Mouse (Mus musculus) small intestine, adult 2 months (tissue): ENCODE measurements around the gene Poln. TPM values are rescaled to one million over a fixed set of nuclear protein-coding genes. Genes with fewer than 3 reads are reported as not detected.

ENCODE experiments used
- H3K27ac ChIP-seq: fragments of 200-500 bp; 2 replicates; pipeline ENCODE4 v1.5.1; 2012; ENCODE audit warnings: low read depth, low read length, control low read depth, inconsistent platforms; ENCODE audit not compliant: insufficient read depth
- H3K27me3 ChIP-seq: fragments of 200-500 bp; 2 replicates; pipeline ENCODE4 v1.6.1; 2012; ENCODE audit warnings: mild to moderate bottlenecking, moderate library complexity, low read length, inconsistent platforms; ENCODE audit not compliant: control insufficient read depth, insufficient read depth
- H3K36me3 ChIP-seq: fragments of 200-500 bp; 2 replicates; pipeline ENCODE4 v1.6.1; 2012; ENCODE audit warnings: mild to moderate bottlenecking, low read length, control low read depth, inconsistent platforms; ENCODE audit not compliant: control insufficient read depth, insufficient read depth
- H3K4me1 ChIP-seq: fragments of 200-500 bp; 2 replicates; pipeline ENCODE4 v1.6.1; 2012; ENCODE audit warnings: low read length, inconsistent platforms, mixed read lengths; ENCODE audit not compliant: control insufficient read depth, insufficient read depth, insufficient read length
- H3K4me3 ChIP-seq: fragments of 200-500 bp; 2 replicates; pipeline ENCODE4 v1.5.1; 2012; ENCODE audit warnings: low read depth, mild to moderate bottlenecking, control low read depth, inconsistent platforms, low read length, moderate library complexity
- CTCF ChIP-seq: fragments of 200-500 bp; IDR thresholded peaks from 2 replicates; pipeline ENCODE4 v1.5.1; 2012; ENCODE audit warnings: low read depth, mild to moderate bottlenecking, control low read depth, inconsistent platforms, low read length, moderate library complexity, mixed read lengths; ENCODE audit not compliant: insufficient replicate concordance, insufficient read length; ENCODE audit errors: extremely low read depth
- POLR2A ChIP-seq: fragments of 200-500 bp; IDR thresholded peaks from 2 replicates; pipeline ENCODE4 v1.6.1; 2012; ENCODE audit warnings: low read depth, mild to moderate bottlenecking, control low read depth, inconsistent platforms, low read length, moderate library complexity
- WGBS: fragments of 180-500 bp; shearing (Covaris S2); methylation state at CpG from one replicate; pipeline ENCODE4 v1.1.7; 2018; 5-methylcytosine and 5-hydroxymethylcytosine counted together
- polyA plus RNA-seq: library from polyadenylated mRNA; depleted of rRNA; stranded (reverse); fragments of >200 nt; gene quantifications from 2 replicates; pipeline ENCODE4 v1.2.3, GENCODE M21; 2012

The Poln gene
- polyA plus RNA-seq, 1 experiment, result not detected

DNA sequence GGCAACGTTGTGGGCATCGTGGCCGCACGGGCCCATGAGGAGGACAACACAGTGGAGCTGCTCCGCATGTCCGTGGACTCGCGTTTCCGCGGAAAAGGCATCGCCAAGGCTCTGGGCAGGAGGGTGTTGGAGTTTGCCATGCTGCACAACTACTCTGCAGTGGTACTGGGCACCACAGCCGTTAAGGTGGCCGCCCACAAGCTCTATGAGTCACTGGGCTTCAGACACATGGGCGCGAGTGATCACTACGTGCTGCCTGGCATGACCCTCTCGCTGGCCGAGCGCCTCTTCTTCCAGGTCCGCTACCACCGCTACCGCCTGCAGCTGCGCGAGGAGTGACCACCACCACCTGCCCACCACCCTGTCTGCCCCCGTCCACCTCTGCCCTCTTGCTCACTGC lies 168.4 kb downstream of the Poln start:
- Histone ChIP-seq H3K36me3 (no peaks in the 10 kb centered on the region), H3K27me3 (peaks cover 25% of the 10 kb centered on the region), H3K4me1 (peaks cover 4% of the 10 kb centered on the region), H3K27ac (no peak overlapping the region), H3K4me3 (no peak overlapping the region)
- 95% methylated on average over 25 of the region's 25 CpGs for WGBS
- no peak for TF ChIP-seq CTCF
- TF ChIP-seq POLR2A, result no peak

- Histone ChIP-seq H3K36me3 (no peaks in the 10 kb centered on the region), H3K27ac (no peak overlapping the region), H3K27me3 (peaks cover 38% of the 10 kb centered on the region), H3K4me3 (no peak overlapping the region), H3K4me1 (peaks cover 4% of the 10 kb centered on the region)
- WGBS, result 72% methylated on average over 6 of the region's 6 CpGs
- TF ChIP-seq POLR2A (no peak), CTCF (no peak)
Measured at GRCm38 (mm10) chr5:33999466-34000090, 169.7 kb downstream of the Poln start.

DNA sequence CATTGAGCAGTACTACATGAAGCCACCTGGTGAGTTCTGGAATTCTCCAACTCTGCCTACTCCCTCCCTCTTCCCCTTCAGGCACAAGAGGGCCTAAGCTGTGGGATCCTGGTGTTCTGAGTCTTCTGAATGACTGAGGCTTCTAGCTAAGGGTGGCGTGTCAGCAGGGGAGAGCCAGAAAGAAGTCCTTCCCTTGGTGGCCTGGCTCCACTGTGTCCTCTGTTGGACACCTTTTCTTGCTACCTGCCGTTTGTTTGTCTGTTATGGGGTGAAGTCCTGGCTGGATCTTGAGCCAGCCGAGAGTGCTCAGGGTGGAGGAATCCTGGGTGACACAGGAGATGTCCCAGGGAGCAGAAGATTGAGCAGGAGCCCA lies 170.8 kb downstream of the Poln start:
- Histone ChIP-seq H3K4me1 (peaks cover 4% of the 10 kb centered on the region), H3K4me3 (no peak overlapping the region), H3K36me3 (no peaks in the 10 kb centered on the region), H3K27ac (no peak overlapping the region), H3K27me3 (peaks cover 38% of the 10 kb centered on the region)
- WGBS, result 89% methylated on average over 3 of the region's 3 CpGs
- TF ChIP-seq POLR2A (no peak), CTCF (no peak)

DNA sequence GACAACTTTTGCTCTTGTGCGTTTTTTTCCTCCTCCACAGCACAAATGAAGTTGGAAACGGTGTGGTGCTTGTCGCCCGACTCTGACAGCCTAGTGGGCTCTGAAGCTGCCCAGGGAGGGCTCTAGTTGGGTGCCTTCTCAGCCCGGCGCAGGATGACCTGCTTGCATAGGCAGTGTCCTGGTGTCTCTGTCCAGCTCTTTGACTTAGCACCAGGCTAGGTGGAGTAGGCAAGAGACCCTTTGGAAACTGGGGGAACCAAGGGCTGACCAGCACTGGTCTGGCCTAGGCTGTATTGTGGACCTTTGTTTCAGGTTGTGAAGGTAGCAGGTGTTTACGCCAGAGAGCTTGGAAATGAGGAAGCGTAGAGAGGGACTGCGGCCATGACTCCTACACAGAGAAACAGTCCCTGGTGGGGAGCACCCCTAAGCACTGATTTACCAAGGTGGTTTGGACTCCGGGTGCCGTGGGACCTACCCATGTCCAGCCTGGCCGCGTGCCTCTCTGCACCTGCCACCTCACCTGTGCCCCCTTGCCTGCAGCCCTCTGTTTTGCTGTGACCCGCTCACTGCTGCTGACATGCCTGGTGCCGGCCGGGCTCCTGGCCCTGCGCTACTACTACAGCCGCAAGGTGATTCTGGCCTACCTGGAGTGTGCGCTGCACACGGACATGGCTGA lies 171.3 kb downstream of the Poln start:
- H3K4me1 ChIP-seq, result peaks cover 4% of the 10 kb centered on the region
- H3K27ac ChIP-seq, result no peak overlapping the region
- 74% methylated on average over 20 of the region's 20 CpGs for WGBS
- peaks cover 38% of the 10 kb centered on the region for H3K27me3 ChIP-seq
- H3K4me3 ChIP-seq, result no peak overlapping the region
- H3K36me3 ChIP-seq, result no peaks in the 10 kb centered on the region
- TF ChIP-seq POLR2A (no peak), CTCF (no peak)

GRCm38 (mm10) chr5:33997051-33997741 lies 172.1 kb downstream of the Poln start:
- TF ChIP-seq CTCF, result no peak
- no peak for TF ChIP-seq POLR2A
- H3K4me1 ChIP-seq, result peaks cover 4% of the 10 kb centered on the region
- H3K4me3 ChIP-seq, result peak overlapping the region; percentile 60
- 2% methylated on average over 80 of the region's 80 CpGs for WGBS
- H3K36me3 ChIP-seq, result no peaks in the 10 kb centered on the region
- H3K27ac ChIP-seq, result no peak overlapping the region
- H3K27me3 ChIP-seq, result peaks cover 38% of the 10 kb centered on the region

GRCm38 (mm10) chr5:33996694-33997045 lies 172.6 kb downstream of the Poln start:
- 1% methylated on average over 55 of the region's 55 CpGs for WGBS
- H3K36me3 ChIP-seq, result no peaks in the 10 kb centered on the region
- peaks cover 38% of the 10 kb centered on the region for H3K27me3 ChIP-seq
- TF ChIP-seq POLR2A (no peak), CTCF (no peak)
- H3K27ac ChIP-seq, result no peak overlapping the region
- H3K4me1 ChIP-seq, result peaks cover 4% of the 10 kb centered on the region
- peak overlapping the region; percentile 60 for H3K4me3 ChIP-seq
